8 mouse cellular contexts compared by ENCODE assay signal in genomic region chr10:42842358-42842757, GRCm38 (mm10). TPM values are rescaled to one million over a fixed set of nuclear protein-coding genes. Genes with fewer than 3 reads are reported as not detected.
DNase-seq lines count a peak whose midpoint lies in the region; ATAC-seq lines count a peak whose summit lies in the region.

No protein-coding gene starts in this region.

- H3K36me3 ChIP-seq in hindbrain, embryonic 12.5 days: peaks cover 5% of the 10 kb centered on the region
- H3K36me3 ChIP-seq in midbrain, embryonic 10.5 days: peaks cover 30% of the 10 kb centered on the region

- H3K4me2 ChIP-seq in hindbrain, embryonic 12.5 days (replicated peaks): no peak overlapping the region

- H3K9ac ChIP-seq in hindbrain, embryonic 12.5 days: no peak overlapping the region

- H3K27ac ChIP-seq in hindbrain, embryonic 12.5 days: no peak overlapping the region
- H3K27ac ChIP-seq in midbrain, embryonic 10.5 days (replicated peaks): no peak overlapping the region

- H3K4me1 ChIP-seq in hindbrain, embryonic 12.5 days: no peaks in the 10 kb centered on the region
- H3K4me1 ChIP-seq in midbrain, embryonic 10.5 days: 0 out of 2 replicates have a peak, but pooled peaks cover 6% of the 10 kb centered on the region

- no peak overlapping the region for H3K4me3 ChIP-seq in hindbrain, embryonic 12.5 days
- H3K4me3 ChIP-seq in midbrain, embryonic 10.5 days: no peak overlapping the region

- no peaks in the 10 kb centered on the region for H3K27me3 ChIP-seq in hindbrain, embryonic 12.5 days
- H3K27me3 ChIP-seq in midbrain, embryonic 10.5 days (ENCODE audit: low read depth, poor library complexity, severe bottlenecking): no peaks in the 10 kb centered on the region

- ATAC-seq in hindbrain, embryonic 12.5 days (ENCODE audit: low FRiP score): peak; percentile 58; the same call in 1 of the 2 replicates

- DNase-seq in ZHBTc4 (ENCODE audit: low read depth, low spot score): peak; percentile 81
- DNase-seq in cerebellum, postnatal 10 days: peak; percentile 91 to 92
- DNase-seq in frontal cortex, postnatal 36 days (ENCODE audit: low spot score in 2 of 2): peak; percentile 62 to 64
- peak; percentile 54 to 71 for DNase-seq in left cerebral cortex, adult 18-20 months (ENCODE audit: low spot score in 2 of 2)
- peak; percentile 79 for DNase-seq in midbrain, embryonic 10.5 days (ENCODE audit: low spot score)
- peak; percentile 65 for DNase-seq in skeletal muscle tissue, adult 2 months (ENCODE audit: low read depth, low spot score)
- peak; percentile 60 to 73 for DNase-seq in urinary bladder, postnatal 36 days (ENCODE audit: low spot score in 2 of 2)

- H3K9me3 ChIP-seq in hindbrain, embryonic 12.5 days (replicated peaks): 0 out of 2 replicates have a peak, but pooled peaks cover 2% of the 10 kb centered on the region
- peaks cover 8% of the 10 kb centered on the region; the same call in 1 of the 2 replicates for H3K9me3 ChIP-seq in midbrain, embryonic 10.5 days (replicated peaks)

- WGBS in hindbrain, embryonic 12.5 days: 15% methylated on average over 9 of the region's 9 CpGs
- 19% methylated on average over 9 of the region's 9 CpGs for WGBS in midbrain, embryonic 10.5 days

RNA-seq across cellular contexts. Expression of gene Scml4, which starts 17.8 kb away (rescaled TPM):
- polyA plus RNA-seq in hindbrain, embryonic 12.5 days (2016; fragmentation: Nextera tagmentation; extraction: Ambion mirVana): 4.0 and 4.3 TPM in 2 replicates
- total RNA-seq in left cerebral cortex, adult 18-20 months (2021): 1 to 10 TPM; 2.5 to 3.6 TPM
- 0.17 and 0.97 TPM in 2 replicates for polyA plus RNA-seq in midbrain, embryonic 10.5 days (2016; fragmentation: Nextera tagmentation; extraction: Ambion mirVana)
